ENCODE assay signal across 25 mouse cellular contexts in the genomic region with DNA sequence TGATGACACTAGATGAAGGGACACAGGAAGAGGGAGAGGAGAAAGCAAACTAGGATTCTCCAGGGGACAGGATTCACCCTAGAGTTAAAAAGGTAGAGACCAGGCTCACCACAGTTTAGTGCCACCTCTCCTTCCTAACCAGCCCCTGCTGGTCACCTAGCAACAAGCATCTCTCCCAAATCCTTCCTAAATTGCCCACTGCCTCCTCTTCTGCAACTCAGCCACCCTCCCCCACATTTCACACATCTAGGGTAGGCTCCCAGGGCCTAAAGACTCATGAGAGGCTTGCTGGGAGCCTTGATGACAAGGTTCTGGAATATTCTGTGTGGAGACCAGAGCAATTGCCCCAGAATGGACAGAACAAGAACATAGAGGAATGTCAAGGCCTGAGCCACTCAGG.
"Had no signal": no experiment of that assay in that cellular context is flagged by ENCODE, and none has a peak within 500 bp of the region (broad histone marks: within the 10 kb centered on the region; RNA-seq: fewer than 3 reads in every experiment).

No protein-coding gene starts in this region.

- H3K27ac ChIP-seq: limb, embryonic 10.5 days; limb, embryonic 13.5 days; liver, embryonic 12.5 days; liver, embryonic 15.5 days; lung, embryonic 15.5 days; midbrain, embryonic 10.5 days; neural tube, embryonic 12.5 days; neural tube, embryonic 15.5 days; stomach, postnatal 0 days had no signal

- H3K4me3 ChIP-seq: limb, embryonic 10.5 days; limb, embryonic 13.5 days; liver, embryonic 12.5 days; liver, embryonic 15.5 days; lung, embryonic 15.5 days; megakaryocyte, embryonic 14.5 days; midbrain, embryonic 10.5 days; neural tube, embryonic 12.5 days; neural tube, embryonic 15.5 days had no signal

- H3K4me2 ChIP-seq: limb, embryonic 13.5 days; liver, embryonic 12.5 days; liver, embryonic 15.5 days; lung, embryonic 15.5 days; neural tube, embryonic 12.5 days; neural tube, embryonic 15.5 days had no signal

- H3K4me1 ChIP-seq: liver, embryonic 12.5 days; liver, embryonic 15.5 days; lung, embryonic 15.5 days; megakaryocyte, embryonic 14.5 days; neural tube, embryonic 12.5 days had no signal

- H3K27me3 ChIP-seq: lung, embryonic 15.5 days had no signal

- ATAC-seq: intestine, embryonic 16.5 days; liver, embryonic 12.5 days had no signal

- H3K36me3 ChIP-seq: limb, embryonic 10.5 days; limb, embryonic 13.5 days; liver, embryonic 12.5 days; liver, embryonic 15.5 days; lung, embryonic 15.5 days; midbrain, embryonic 10.5 days; neural tube, embryonic 12.5 days; neural tube, embryonic 15.5 days had no signal

- H3K9ac ChIP-seq: limb, embryonic 13.5 days; liver, embryonic 12.5 days; liver, embryonic 15.5 days; lung, embryonic 15.5 days; neural tube, embryonic 12.5 days; neural tube, embryonic 15.5 days had no signal

- DNase-seq: kidney, adult 18-20 months; kidney, adult 9 months; kidney, postnatal 14 days; kidney, postnatal 4 days; layer of hippocampus, adult 9-11 months; layer of hippocampus, postnatal 36 days; liver; lung, adult 18-20 months; lung, postnatal 10 days; lung, postnatal 36 days; midbrain, embryonic 14.5 days; thymus, adult 2 months; thymus, postnatal 14 days; thymus, postnatal 4 days had no signal

- H3K9me3 ChIP-seq: limb, embryonic 10.5 days; limb, embryonic 13.5 days; liver, embryonic 12.5 days; liver, embryonic 15.5 days; lung, embryonic 15.5 days; megakaryocyte, embryonic 14.5 days; midbrain, embryonic 10.5 days; neural tube, embryonic 12.5 days; neural tube, embryonic 15.5 days had no signal
